Mouse (Mus musculus) hindbrain, embryonic 10.5 days (tissue): Measurements from ENCODE around the gene Olfr305. TPM values are rescaled to one million over a fixed set of nuclear protein-coding genes. Genes with fewer than 3 reads are reported as not detected.

Experiments used
- polyA plus RNA-seq: library from polyadenylated mRNA; unstranded; fragments of >200 nt; fragmentation: Nextera tagmentation; extraction: Ambion mirVana; gene quantifications from 2 replicates; pipeline ENCODE4 v1.2.1, GENCODE M21; 2016

Olfr305 gene
- polyA plus RNA-seq, 1 experiment from 2014 or later: not detected

Other genes starting within 250 kb of the Olfr305 start
- not detected in 2 replicates for gene Vmn2r75, start 195.2 kb downstream of the Olfr305 start, polyA plus RNA-seq
- not detected in 2 replicates for gene Vmn2r76, start 120.6 kb downstream of the Olfr305 start, polyA plus RNA-seq
- not detected in 2 replicates for gene Olfr310, start 89.8 kb downstream of the Olfr305 start, polyA plus RNA-seq
- gene Olfr309, start 53.2 kb downstream of the Olfr305 start, polyA plus RNA-seq: not detected in 2 replicates
- not detected in 2 replicates for gene Olfr308, start 41.3 kb downstream of the Olfr305 start, polyA plus RNA-seq
- not detected in 2 replicates for gene Olfr307, start 29.3 kb downstream of the Olfr305 start, polyA plus RNA-seq
- gene Olfr304, start 19.7 kb upstream of the Olfr305 start, polyA plus RNA-seq: not detected in 2 replicates
- not detected in 2 replicates for gene Olfr303, start 30.9 kb upstream of the Olfr305 start, polyA plus RNA-seq
- not detected in 2 replicates for gene Olfr301, start 36.9 kb upstream of the Olfr305 start, polyA plus RNA-seq
- not detected in 2 replicates for gene Olfr299, start 93.0 kb upstream of the Olfr305 start, polyA plus RNA-seq
- not detected in 2 replicates for gene Olfr298, start 125.6 kb upstream of the Olfr305 start, polyA plus RNA-seq
- not detected in 2 replicates for gene Olfr297, start 153.0 kb upstream of the Olfr305 start, polyA plus RNA-seq
- not detected in 2 replicates for gene Olfr295, start 216.9 kb upstream of the Olfr305 start, polyA plus RNA-seq
- gene Olfr294, start 249.7 kb upstream of the Olfr305 start, polyA plus RNA-seq: not detected in 2 replicates